Mouse (Mus musculus): ENCODE measurements around the gene Ntn1. TPM values are rescaled to one million over a fixed set of nuclear protein-coding genes. Genes with fewer than 3 reads are reported as not detected.

Gene Ntn1
- polyA plus RNA-seq, 1 experiment from 2014 or later: 17.7 TPM

GRCm38 (mm10) chr11:68425492-68426315 lies 25.1 kb upstream of the Ntn1 start:
- WGBS: 67% methylated on average over 8 of the region's 8 CpGs
- no peak overlapping the region for H3K4me3 ChIP-seq (ENCODE audit: low read length)
- H3K4me2 ChIP-seq (ENCODE audit: low read depth, low read length): no peak overlapping the region
- no peaks in the 10 kb centered on the region for H3K9me3 ChIP-seq (replicated peaks; ENCODE audit: control insufficient read depth, low read length)
- H3K36me3 ChIP-seq (ENCODE audit: control insufficient read depth, insufficient read depth): no peaks in the 10 kb centered on the region
- no peak overlapping the region for H3K27ac ChIP-seq (ENCODE audit: low read length)
- no peaks in the 10 kb centered on the region for H3K27me3 ChIP-seq (ENCODE audit: control insufficient read depth, insufficient read depth, low read length)
- no peaks in the 10 kb centered on the region for H3K4me1 ChIP-seq (ENCODE audit: control insufficient read depth, insufficient read depth, low read length)
- ATAC-seq (replicated peaks; ENCODE audit: extremely low read depth, insufficient read depth, low FRiP score): no peak
- H3K9ac ChIP-seq (ENCODE audit: low read length): no peak overlapping the region

GRCm38 (mm10) chr11:68417831-68418230 lies 17.2 kb upstream of the Ntn1 start:
- Histone ChIP-seq H3K4me3 (ENCODE audit: low read length) (no peak overlapping the region), H3K4me1 (ENCODE audit: control insufficient read depth, insufficient read depth, low read length) (no peaks in the 10 kb centered on the region), H3K4me2 (ENCODE audit: low read depth, low read length) (no peak overlapping the region), H3K9me3 (replicated peaks; ENCODE audit: control insufficient read depth, low read length) (peaks cover 9% of the 10 kb centered on the region), H3K27ac (ENCODE audit: low read length) (no peak overlapping the region), H3K36me3 (ENCODE audit: control insufficient read depth, insufficient read depth) (no peaks in the 10 kb centered on the region), H3K27me3 (ENCODE audit: control insufficient read depth, insufficient read depth, low read length) (no peaks in the 10 kb centered on the region), H3K9ac (ENCODE audit: low read length) (no peak overlapping the region)
- no peak; the same call in 1 of the 2 replicates for ATAC-seq (replicated peaks; ENCODE audit: extremely low read depth, insufficient read depth, low FRiP score)
- 44% methylated on average over 9 of the region's 9 CpGs for WGBS

GRCm38 (mm10) chr11:68417001-68417400 lies 16.4 kb upstream of the Ntn1 start:
- Histone ChIP-seq H3K4me3 (ENCODE audit: low read length) (no peak overlapping the region), H3K9ac (ENCODE audit: low read length) (no peak overlapping the region), H3K36me3 (ENCODE audit: control insufficient read depth, insufficient read depth) (no peaks in the 10 kb centered on the region), H3K27ac (ENCODE audit: low read length) (no peak overlapping the region), H3K9me3 (replicated peaks; ENCODE audit: control insufficient read depth, low read length) (peaks cover 9% of the 10 kb centered on the region), H3K27me3 (ENCODE audit: control insufficient read depth, insufficient read depth, low read length) (no peaks in the 10 kb centered on the region), H3K4me1 (ENCODE audit: control insufficient read depth, insufficient read depth, low read length) (no peaks in the 10 kb centered on the region), H3K4me2 (ENCODE audit: low read depth, low read length) (no peak overlapping the region)
- ATAC-seq (replicated peaks; ENCODE audit: extremely low read depth, insufficient read depth, low FRiP score): no peak
- WGBS: 39% methylated on average over 3 of the region's 3 CpGs

DNA sequence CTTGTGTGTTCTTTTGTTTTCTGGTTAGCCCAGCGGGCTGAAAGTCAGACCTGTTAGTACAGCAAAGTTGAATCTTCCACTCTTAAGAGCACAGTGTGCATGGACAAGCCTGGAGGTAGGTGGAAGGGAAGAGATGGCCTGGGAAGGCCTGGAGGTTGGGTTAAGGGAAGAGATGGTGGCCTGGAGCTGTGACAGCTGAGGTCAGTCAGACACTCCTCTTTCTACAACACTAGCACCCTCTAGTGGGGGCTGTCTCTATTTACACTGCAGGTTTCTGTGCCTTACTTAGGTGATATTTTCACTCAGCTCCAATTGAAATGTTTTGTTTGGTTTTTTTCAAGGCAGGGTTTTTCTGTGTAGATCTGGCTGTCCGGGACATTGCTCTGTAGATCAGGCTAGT lies 7.5 kb upstream of the Ntn1 start:
- 0 out of 2 replicates have a peak, but pooled peaks have one; percentile 42 for ATAC-seq (replicated peaks; ENCODE audit: extremely low read depth, insufficient read depth, low FRiP score)
- Histone ChIP-seq H3K4me3 (ENCODE audit: low read length) (no peak overlapping the region), H3K9me3 (replicated peaks; ENCODE audit: control insufficient read depth, low read length) (peaks cover under 1% of the 10 kb centered on the region; the same call in 1 of the 2 replicates), H3K4me1 (ENCODE audit: control insufficient read depth, insufficient read depth, low read length) (no peaks in the 10 kb centered on the region), H3K36me3 (ENCODE audit: control insufficient read depth, insufficient read depth) (no peaks in the 10 kb centered on the region), H3K27me3 (ENCODE audit: control insufficient read depth, insufficient read depth, low read length) (no peaks in the 10 kb centered on the region), H3K9ac (ENCODE audit: low read length) (no peak overlapping the region), H3K4me2 (ENCODE audit: low read depth, low read length) (no peak overlapping the region), H3K27ac (ENCODE audit: low read length) (no peak overlapping the region)
- 51% methylated on average over 2 of the region's 2 CpGs for WGBS

- H3K4me1 ChIP-seq (ENCODE audit: control insufficient read depth, insufficient read depth, low read length): no peaks in the 10 kb centered on the region
- no peak overlapping the region for H3K9ac ChIP-seq (ENCODE audit: low read length)
- no peak overlapping the region for H3K4me2 ChIP-seq (ENCODE audit: low read depth, low read length)
- 0 out of 2 replicates have a peak, but pooled peaks cover 2% of the 10 kb centered on the region for H3K27me3 ChIP-seq (ENCODE audit: control insufficient read depth, insufficient read depth, low read length)
- H3K4me3 ChIP-seq (ENCODE audit: low read length): no peak overlapping the region
- H3K9me3 ChIP-seq (replicated peaks; ENCODE audit: control insufficient read depth, low read length): no peaks in the 10 kb centered on the region
- 45% methylated on average over 11 of the region's 11 CpGs for WGBS
- no peaks in the 10 kb centered on the region for H3K36me3 ChIP-seq (ENCODE audit: control insufficient read depth, insufficient read depth)
- ATAC-seq (replicated peaks; ENCODE audit: extremely low read depth, insufficient read depth, low FRiP score): no peak
- no peak overlapping the region for H3K27ac ChIP-seq (ENCODE audit: low read length)
These were observed 6.8 kb upstream of the Ntn1 start for GRCm38 (mm10) chr11:68407266-68407926.

DNA sequence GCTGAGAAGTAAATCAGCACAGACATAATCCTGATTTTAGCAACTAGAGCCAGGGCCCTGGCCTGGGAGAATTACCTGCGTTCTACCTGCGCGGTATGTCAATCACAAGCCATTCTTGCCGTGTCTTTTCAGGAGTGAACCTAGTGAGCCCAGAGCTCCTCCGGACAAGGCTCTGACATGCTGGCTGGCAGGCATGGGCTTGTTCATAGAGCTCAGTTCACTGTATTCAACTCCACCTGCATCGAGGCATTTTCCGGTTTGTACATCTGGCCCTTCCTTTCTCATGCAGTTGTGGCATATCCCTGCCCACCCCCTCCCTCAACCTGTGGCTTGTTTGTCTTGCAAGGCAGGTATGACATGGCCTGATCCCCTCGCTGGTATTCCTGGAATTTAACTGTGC lies 5.0 kb upstream of the Ntn1 start:
- Histone ChIP-seq H3K4me3 (ENCODE audit: low read length) (no peak overlapping the region), H3K36me3 (ENCODE audit: control insufficient read depth, insufficient read depth) (no peaks in the 10 kb centered on the region), H3K27me3 (ENCODE audit: control insufficient read depth, insufficient read depth, low read length) (peaks cover 18% of the 10 kb centered on the region), H3K4me1 (ENCODE audit: control insufficient read depth, insufficient read depth, low read length) (no peaks in the 10 kb centered on the region; the same call in 1 of the 2 replicates), H3K27ac (ENCODE audit: low read length) (no peak overlapping the region), H3K4me2 (ENCODE audit: low read depth, low read length) (no peak overlapping the region), H3K9ac (ENCODE audit: low read length) (no peak overlapping the region), H3K9me3 (replicated peaks; ENCODE audit: control insufficient read depth, low read length) (no peaks in the 10 kb centered on the region)
- 81% methylated on average over 8 of the region's 8 CpGs for WGBS
- ATAC-seq (replicated peaks; ENCODE audit: extremely low read depth, insufficient read depth, low FRiP score): no peak

DNA sequence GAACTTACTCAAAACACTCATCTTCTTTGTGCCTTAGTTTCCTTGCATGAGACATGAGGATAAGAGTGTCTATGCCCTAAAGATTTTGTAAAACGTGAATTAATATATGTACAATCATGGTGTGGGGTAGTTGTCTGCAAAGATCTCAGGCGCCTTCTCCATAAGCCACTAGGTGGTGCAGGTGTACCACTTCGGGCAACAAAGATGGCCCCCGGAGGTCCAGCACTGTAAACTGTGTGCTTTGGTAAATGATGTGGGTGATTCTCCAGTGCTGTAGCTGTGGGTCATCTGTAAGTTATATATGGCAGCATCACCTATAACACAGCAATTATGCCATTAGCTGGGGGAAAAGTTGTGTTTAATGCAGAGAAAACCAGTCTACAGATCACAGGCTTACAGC lies 3.6 kb upstream of the Ntn1 start:
- Histone ChIP-seq H3K27me3 (ENCODE audit: control insufficient read depth, insufficient read depth, low read length) (peaks cover 25% of the 10 kb centered on the region), H3K9me3 (replicated peaks; ENCODE audit: control insufficient read depth, low read length) (no peaks in the 10 kb centered on the region), H3K27ac (ENCODE audit: low read length) (no peak overlapping the region), H3K36me3 (ENCODE audit: control insufficient read depth, insufficient read depth) (no peaks in the 10 kb centered on the region), H3K9ac (ENCODE audit: low read length) (no peak overlapping the region), H3K4me1 (ENCODE audit: control insufficient read depth, insufficient read depth, low read length) (peaks cover 3% of the 10 kb centered on the region), H3K4me3 (ENCODE audit: low read length) (no peak overlapping the region), H3K4me2 (ENCODE audit: low read depth, low read length) (no peak overlapping the region)
- ATAC-seq (replicated peaks; ENCODE audit: extremely low read depth, insufficient read depth, low FRiP score): no peak
- WGBS: 52% methylated on average over 4 of the region's 4 CpGs

DNA sequence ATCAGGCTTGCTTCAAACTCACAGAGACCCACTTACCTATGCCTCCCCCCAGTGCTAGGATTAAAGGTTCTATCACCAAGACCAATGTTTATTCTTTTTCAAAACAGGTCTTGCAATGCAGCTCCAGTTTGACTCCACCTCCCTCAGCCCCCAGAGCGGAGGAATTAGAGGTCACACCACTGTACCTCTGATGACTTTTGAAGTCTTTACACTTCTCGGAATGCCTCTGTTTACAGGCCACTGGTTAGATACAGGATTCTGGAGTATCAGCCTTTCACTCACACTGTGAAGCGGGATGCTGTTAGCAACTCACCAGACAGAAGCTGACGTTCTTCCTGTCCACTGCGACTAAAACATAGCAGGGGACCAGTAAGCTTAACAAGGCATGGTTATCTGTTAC lies 805 bp upstream of the Ntn1 start:
- Histone ChIP-seq H3K9ac (ENCODE audit: low read length) (no peak overlapping the region), H3K4me1 (ENCODE audit: control insufficient read depth, insufficient read depth, low read length) (peaks cover 6% of the 10 kb centered on the region), H3K27me3 (ENCODE audit: control insufficient read depth, insufficient read depth, low read length) (peaks cover 44% of the 10 kb centered on the region), H3K27ac (ENCODE audit: low read length) (no peak overlapping the region), H3K36me3 (ENCODE audit: control insufficient read depth, insufficient read depth) (no peaks in the 10 kb centered on the region), H3K4me2 (ENCODE audit: low read depth, low read length) (no peak overlapping the region), H3K9me3 (replicated peaks; ENCODE audit: control insufficient read depth, low read length) (no peaks in the 10 kb centered on the region), H3K4me3 (ENCODE audit: low read length) (no peak overlapping the region)
- no peak for ATAC-seq (replicated peaks; ENCODE audit: extremely low read depth, insufficient read depth, low FRiP score)
- 26% methylated on average over 5 of the region's 5 CpGs for WGBS

GRCm38 (mm10) chr11:68400021-68400671 lies 477 bp downstream of the Ntn1 start:
- Histone ChIP-seq H3K4me2 (ENCODE audit: low read depth, low read length) (peak overlapping the region; percentile 94), H3K27me3 (ENCODE audit: control insufficient read depth, insufficient read depth, low read length) (peaks cover 54% of the 10 kb centered on the region), H3K9me3 (replicated peaks; ENCODE audit: control insufficient read depth, low read length) (no peaks in the 10 kb centered on the region), H3K9ac (ENCODE audit: low read length) (peak overlapping the region; percentile 78), H3K27ac (ENCODE audit: low read length) (peak overlapping the region; percentile 60), H3K4me3 (ENCODE audit: low read length) (peak overlapping the region; percentile 63), H3K4me1 (ENCODE audit: control insufficient read depth, insufficient read depth, low read length) (peaks cover 6% of the 10 kb centered on the region), H3K36me3 (ENCODE audit: control insufficient read depth, insufficient read depth) (no peaks in the 10 kb centered on the region)
- ATAC-seq (replicated peaks; ENCODE audit: extremely low read depth, insufficient read depth, low FRiP score): peak; percentile 58; the same call in 1 of the 2 replicates
- under 1% methylated on average over 56 of the region's 57 CpGs for WGBS

Data from heart, embryonic 16.5 days (tissue).